Mouse (Mus musculus): ENCODE data around the gene Pnkd.
A peak's percentile ranks its signal among the peaks of the same experiment; 100 is the strongest.

DNA sequence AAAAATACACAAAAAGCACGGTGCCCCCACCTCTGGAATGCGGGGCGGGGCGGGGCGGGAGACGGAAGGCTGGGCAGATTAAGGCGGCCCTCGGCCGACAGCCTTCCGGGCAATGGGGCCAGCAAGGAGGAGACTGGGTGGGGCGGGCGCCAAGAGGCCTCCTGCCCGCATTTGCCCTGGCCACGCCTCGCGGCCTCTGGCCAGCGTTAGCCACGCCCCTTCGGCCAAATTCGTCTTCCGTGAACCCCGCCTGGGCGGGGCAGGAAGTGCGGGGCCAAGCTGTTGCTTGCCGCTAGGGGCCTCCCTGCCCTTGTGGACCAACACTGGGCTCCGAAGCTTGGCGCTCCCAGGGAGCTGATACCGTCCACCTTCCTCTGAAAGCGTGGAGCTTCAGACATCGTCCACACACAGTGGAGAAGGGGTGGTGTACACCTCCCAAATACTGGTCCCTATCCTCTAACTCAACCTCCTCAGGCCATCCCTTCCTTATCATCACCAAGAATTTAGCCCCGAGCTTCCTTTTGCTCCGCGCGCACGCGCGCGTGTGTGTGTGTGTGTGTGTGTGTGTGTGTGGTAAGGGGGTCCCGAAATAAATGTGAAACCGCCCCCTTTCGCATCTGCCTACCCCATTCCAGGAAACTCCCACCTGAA is 112.7 kb downstream of the Pnkd start:
- peak; percentile 46; the same call in 1 of the 2 replicates for TF ChIP-seq CTCF (IDR thresholded peaks at IDR 0.05; ENCODE audit: insufficient read depth, low read depth, low read length)
- TF ChIP-seq POLR2A (IDR thresholded peaks at IDR 0.05; ENCODE audit: insufficient read depth, low read depth, low read length) = peak; percentile 29
